Mouse (Mus musculus) hematopoietic stem cell, adult 5-6 weeks (primary cell): ENCODE data around the gene Pex16. TPM values are rescaled to one million over a fixed set of nuclear protein-coding genes. Genes with fewer than 3 reads are reported as not detected.

ENCODE experiments used
- ATAC-seq, 2 experiments: fragments of 125-278 bp in 1 of 2; replicated peaks in 1 of 2; 2 replicates each; pipeline ENCODE4 v1.8.0; 2016 to 2017; ENCODE audit warnings: inconsistent platforms in 2 of 2, mild to moderate bottlenecking in 2 of 2, moderate number of reproducible peaks in 2 of 2, low read depth in 1 of 2, moderate TSS enrichment in 1 of 2; ENCODE audit not compliant: low FRiP score in 2 of 2, poor library complexity in 2 of 2, severe bottlenecking in 2 of 2, insufficient read depth in 1 of 2, low TSS enrichment in 1 of 2
- total RNA-seq: library from RNA; stranded (forward); fragments of 172-1452, 232-1000 nt; gene quantifications from 2 replicates; pipeline ENCODE4 v1.2.3, GENCODE M21; 2017

Gene Pex16
- total RNA-seq, 1 experiment from 2014 or later = 16.1 TPM

GRCm38 (mm10) chr2:92381901-92382588 lies 7.6 kb downstream of the Pex16 start, which contains the start of gene 1700029I15Rik:
Gene 1700029I15Rik, plus strand, starts transcription at chr2:92382538.
- ATAC-seq = no peak

- no peak for ATAC-seq
Measured at GRCm38 (mm10) chr2:92382759-92383158, 8.3 kb downstream of the Pex16 start.

GRCm38 (mm10) chr2:92384101-92384500 lies 9.6 kb downstream of the Pex16 start:
- ATAC-seq = no peak

GRCm38 (mm10) chr2:92385113-92386051 lies 10.9 kb downstream of the Pex16 start:
- no peak for ATAC-seq

- ATAC-seq = no peak
Measured at GRCm38 (mm10) chr2:92386821-92387570, 12.5 kb downstream of the Pex16 start.

GRCm38 (mm10) chr2:92387646-92388045 lies 13.2 kb downstream of the Pex16 start:
- ATAC-seq = no peak

GRCm38 (mm10) chr2:92388081-92388517 lies 13.6 kb downstream of the Pex16 start:
- no peak for ATAC-seq

- ATAC-seq = peak; percentile 14 to 33; a peak in 2 of 4 replicates
Measured at GRCm38 (mm10) chr2:92388891-92389641, 14.6 kb downstream of the Pex16 start.

- no peak for ATAC-seq
Measured at GRCm38 (mm10) chr2:92389645-92390044, 15.2 kb downstream of the Pex16 start.

GRCm38 (mm10) chr2:92390206-92390930 lies 15.9 kb downstream of the Pex16 start:
- ATAC-seq = no peak

GRCm38 (mm10) chr2:92391116-92391515 lies 16.6 kb downstream of the Pex16 start:
- ATAC-seq = no peak

GRCm38 (mm10) chr2:92391703-92392317 lies 17.3 kb downstream of the Pex16 start:
- no peak for ATAC-seq

GRCm38 (mm10) chr2:92392318-92393264 lies 18.1 kb downstream of the Pex16 start:
- ATAC-seq = 0 out of 4 replicates have a peak, but pooled peaks of 1 of the 2 experiments have one; percentile 14

GRCm38 (mm10) chr2:92395535-92395934 lies 21.1 kb downstream of the Pex16 start:
- ATAC-seq = no peak

- no peak for ATAC-seq
Measured at GRCm38 (mm10) chr2:92397436-92397835, 23.0 kb downstream of the Pex16 start.
